Mouse (Mus musculus): ENCODE data around the gene Vmn1r82.

Gene Vmn1r82

DNA sequence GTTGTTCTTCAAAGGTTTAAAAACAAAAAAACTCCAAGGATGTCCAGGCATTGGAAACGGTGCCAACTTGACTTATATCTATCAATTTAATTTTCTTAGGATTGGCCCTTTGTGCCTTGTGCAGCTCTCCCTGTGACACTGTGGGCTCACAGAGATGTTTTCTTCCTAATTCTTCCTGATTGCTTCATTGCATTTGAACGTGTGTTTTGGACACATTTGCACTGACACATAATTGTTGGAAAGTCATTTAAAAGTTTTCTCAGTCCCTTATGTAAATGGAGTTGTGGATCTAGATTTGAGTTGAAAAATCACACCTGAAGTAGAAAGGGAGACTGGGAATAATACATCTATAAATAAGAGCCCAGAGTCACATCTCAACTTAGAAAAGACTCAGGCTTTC is at the start of gene Vmn1r82:
Gene Vmn1r82, plus strand, starts transcription at position 301 of the 400 bp plus-strand sequence.
- no peak for DNase-seq (ENCODE audit: low spot score)

- no peak for DNase-seq (ENCODE audit: low spot score)
Measured at GRCm38 (mm10) chr7:12268169-12268568, 32.1 kb upstream of the Vmn1r82 start, which contains the start of gene Vmn1r81. TSS of gene Vmn1r81 (minus strand) at chr7:12268269.

DNA sequence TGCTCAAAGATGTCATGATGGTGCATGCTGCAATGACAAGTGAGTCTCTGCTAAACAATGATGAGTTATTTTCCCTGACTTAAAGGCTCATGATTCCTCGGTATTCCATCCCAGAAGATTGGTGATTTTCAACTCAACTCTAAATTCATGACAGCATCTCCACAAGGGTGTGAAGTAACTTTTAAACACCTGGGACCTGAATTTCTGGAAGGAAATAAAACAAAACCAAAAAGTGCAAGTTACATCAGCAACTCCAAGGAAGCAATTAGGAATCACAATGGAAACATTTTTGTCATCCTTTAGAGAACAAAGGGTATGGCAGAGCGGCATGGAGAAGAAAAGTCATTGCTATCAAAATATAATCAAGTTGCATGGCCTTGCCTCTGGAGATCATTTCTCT is 29.2 kb downstream of the Vmn1r82 start, which contains the start of gene Vmn1r83:
Gene Vmn1r83, minus strand, starts transcription at position 101 of the 400 bp plus-strand sequence.
- no peak for DNase-seq (ENCODE audit: low spot score)

Data from layer of hippocampus, adult 9-10 months (tissue).